Mouse (Mus musculus): ENCODE results near the gene Ntn1. TPM values are rescaled to one million over a fixed set of nuclear protein-coding genes. Genes with fewer than 3 reads are reported as not detected.

Gene Ntn1
- polyA plus RNA-seq, 1 experiment from 2014 or later = 17.7 TPM

- H3K4me1 ChIP-seq (ENCODE audit: control insufficient read depth, insufficient read depth, low read length) = peaks cover 19% of the 10 kb centered on the region
- no peak overlapping the region for H3K4me2 ChIP-seq (ENCODE audit: low read depth, low read length)
- peaks cover 26% of the 10 kb centered on the region for H3K27me3 ChIP-seq (ENCODE audit: control insufficient read depth, insufficient read depth, low read length)
- no peak overlapping the region for H3K9ac ChIP-seq (ENCODE audit: low read length)
- ATAC-seq (replicated peaks; ENCODE audit: extremely low read depth, insufficient read depth, low FRiP score) = no peak
- H3K27ac ChIP-seq (ENCODE audit: low read length) = no peak overlapping the region
- H3K9me3 ChIP-seq (replicated peaks; ENCODE audit: control insufficient read depth, low read length) = no peaks in the 10 kb centered on the region
- H3K36me3 ChIP-seq (ENCODE audit: control insufficient read depth, insufficient read depth) = no peaks in the 10 kb centered on the region
- no peak overlapping the region for H3K4me3 ChIP-seq (ENCODE audit: low read length)
- 88% methylated on average over 1 of the region's 1 CpGs for WGBS
Observed at GRCm38 (mm10) chr11:68381833-68382232, 18.8 kb downstream of the Ntn1 start.

- H3K27ac ChIP-seq (ENCODE audit: low read length) = no peak overlapping the region
- 75% methylated on average over 9 of the region's 9 CpGs for WGBS
- H3K36me3 ChIP-seq (ENCODE audit: control insufficient read depth, insufficient read depth) = no peaks in the 10 kb centered on the region
- H3K4me2 ChIP-seq (ENCODE audit: low read depth, low read length) = no peak overlapping the region
- peaks cover 19% of the 10 kb centered on the region for H3K4me1 ChIP-seq (ENCODE audit: control insufficient read depth, insufficient read depth, low read length)
- H3K9me3 ChIP-seq (replicated peaks; ENCODE audit: control insufficient read depth, low read length) = no peaks in the 10 kb centered on the region
- no peak overlapping the region for H3K9ac ChIP-seq (ENCODE audit: low read length)
- H3K27me3 ChIP-seq (ENCODE audit: control insufficient read depth, insufficient read depth, low read length) = peaks cover 26% of the 10 kb centered on the region
- no peak overlapping the region for H3K4me3 ChIP-seq (ENCODE audit: low read length)
- no peak for ATAC-seq (replicated peaks; ENCODE audit: extremely low read depth, insufficient read depth, low FRiP score)
Observed at GRCm38 (mm10) chr11:68381318-68381717, 19.3 kb downstream of the Ntn1 start.

- no peaks in the 10 kb centered on the region for H3K9me3 ChIP-seq (replicated peaks; ENCODE audit: control insufficient read depth, low read length)
- H3K36me3 ChIP-seq (ENCODE audit: control insufficient read depth, insufficient read depth) = no peaks in the 10 kb centered on the region
- 0 out of 2 replicates have a peak overlapping the region, but pooled peaks have one; percentile 7 for H3K27ac ChIP-seq (ENCODE audit: low read length)
- peaks cover 12% of the 10 kb centered on the region for H3K4me1 ChIP-seq (ENCODE audit: control insufficient read depth, insufficient read depth, low read length)
- H3K4me3 ChIP-seq (ENCODE audit: low read length) = no peak overlapping the region
- H3K9ac ChIP-seq (ENCODE audit: low read length) = no peak overlapping the region
- ATAC-seq (replicated peaks; ENCODE audit: extremely low read depth, insufficient read depth, low FRiP score) = 0 out of 2 replicates have a peak, but pooled peaks have one; percentile 28
- peaks cover 19% of the 10 kb centered on the region for H3K27me3 ChIP-seq (ENCODE audit: control insufficient read depth, insufficient read depth, low read length)
- peak overlapping the region; percentile 9; the same call in 1 of the 2 replicates for H3K4me2 ChIP-seq (ENCODE audit: low read depth, low read length)
- 29% methylated on average over 16 of the region's 16 CpGs for WGBS
Observed at GRCm38 (mm10) chr11:68378946-68379764, 21.5 kb downstream of the Ntn1 start.

GRCm38 (mm10) chr11:68378419-68378818 is 22.2 kb downstream of the Ntn1 start:
- WGBS = 47% methylated on average over 5 of the region's 5 CpGs
- ATAC-seq (replicated peaks; ENCODE audit: extremely low read depth, insufficient read depth, low FRiP score) = no peak

GRCm38 (mm10) chr11:68373105-68373504 is 27.5 kb downstream of the Ntn1 start:
- no peaks in the 10 kb centered on the region for H3K36me3 ChIP-seq (ENCODE audit: control insufficient read depth, insufficient read depth)
- H3K9ac ChIP-seq (ENCODE audit: low read length) = no peak overlapping the region
- 63% methylated on average over 10 of the region's 10 CpGs for WGBS
- no peak for ATAC-seq (replicated peaks; ENCODE audit: extremely low read depth, insufficient read depth, low FRiP score)
- H3K27me3 ChIP-seq (ENCODE audit: control insufficient read depth, insufficient read depth, low read length) = no peaks in the 10 kb centered on the region
- H3K9me3 ChIP-seq (replicated peaks; ENCODE audit: control insufficient read depth, low read length) = no peaks in the 10 kb centered on the region
- no peak overlapping the region for H3K4me2 ChIP-seq (ENCODE audit: low read depth, low read length)
- H3K27ac ChIP-seq (ENCODE audit: low read length) = no peak overlapping the region
- peaks cover 20% of the 10 kb centered on the region for H3K4me1 ChIP-seq (ENCODE audit: control insufficient read depth, insufficient read depth, low read length)
- no peak overlapping the region for H3K4me3 ChIP-seq (ENCODE audit: low read length)

More at GRCm38 (mm10) chr11:68378419-68378818, 22.2 kb downstream of the Ntn1 start:
- H3K27me3 ChIP-seq (ENCODE audit: control insufficient read depth, insufficient read depth, low read length) = peaks cover 16% of the 10 kb centered on the region
- H3K9ac ChIP-seq (ENCODE audit: low read length) = no peak overlapping the region
- H3K27ac ChIP-seq (ENCODE audit: low read length) = no peak overlapping the region
- no peaks in the 10 kb centered on the region for H3K36me3 ChIP-seq (ENCODE audit: control insufficient read depth, insufficient read depth)
- peaks cover 16% of the 10 kb centered on the region for H3K4me1 ChIP-seq (ENCODE audit: control insufficient read depth, insufficient read depth, low read length)
- no peaks in the 10 kb centered on the region for H3K9me3 ChIP-seq (replicated peaks; ENCODE audit: control insufficient read depth, low read length)
- no peak overlapping the region for H3K4me2 ChIP-seq (ENCODE audit: low read depth, low read length)
- H3K4me3 ChIP-seq (ENCODE audit: low read length) = no peak overlapping the region

GRCm38 (mm10) chr11:68371609-68372008 is 29.0 kb downstream of the Ntn1 start:
- H3K4me2 ChIP-seq (ENCODE audit: low read depth, low read length) = no peak overlapping the region
- no peak overlapping the region for H3K4me3 ChIP-seq (ENCODE audit: low read length)
- H3K9ac ChIP-seq (ENCODE audit: low read length) = no peak overlapping the region
- 83% methylated on average over 11 of the region's 11 CpGs for WGBS
- no peaks in the 10 kb centered on the region for H3K9me3 ChIP-seq (replicated peaks; ENCODE audit: control insufficient read depth, low read length)
- no peak for ATAC-seq (replicated peaks; ENCODE audit: extremely low read depth, insufficient read depth, low FRiP score)
- no peaks in the 10 kb centered on the region for H3K36me3 ChIP-seq (ENCODE audit: control insufficient read depth, insufficient read depth)
- H3K4me1 ChIP-seq (ENCODE audit: control insufficient read depth, insufficient read depth, low read length) = peaks cover 20% of the 10 kb centered on the region
- no peaks in the 10 kb centered on the region for H3K27me3 ChIP-seq (ENCODE audit: control insufficient read depth, insufficient read depth, low read length)
- no peak overlapping the region for H3K27ac ChIP-seq (ENCODE audit: low read length)

GRCm38 (mm10) chr11:68356901-68357300 is 43.7 kb downstream of the Ntn1 start:
- no peak overlapping the region for H3K4me2 ChIP-seq (ENCODE audit: low read depth, low read length)
- H3K27me3 ChIP-seq (ENCODE audit: control insufficient read depth, insufficient read depth, low read length) = no peaks in the 10 kb centered on the region
- H3K9ac ChIP-seq (ENCODE audit: low read length) = no peak overlapping the region
- 74% methylated on average over 8 of the region's 8 CpGs for WGBS
- H3K27ac ChIP-seq (ENCODE audit: low read length) = no peak overlapping the region
- no peaks in the 10 kb centered on the region for H3K9me3 ChIP-seq (replicated peaks; ENCODE audit: control insufficient read depth, low read length)
- H3K4me3 ChIP-seq (ENCODE audit: low read length) = no peak overlapping the region
- ATAC-seq (replicated peaks; ENCODE audit: extremely low read depth, insufficient read depth, low FRiP score) = no peak
- H3K36me3 ChIP-seq (ENCODE audit: control insufficient read depth, insufficient read depth) = no peaks in the 10 kb centered on the region
- peaks cover 8% of the 10 kb centered on the region for H3K4me1 ChIP-seq (ENCODE audit: control insufficient read depth, insufficient read depth, low read length)

GRCm38 (mm10) chr11:68355561-68355960 is 45.1 kb downstream of the Ntn1 start:
- Histone ChIP-seq H3K4me2 (ENCODE audit: low read depth, low read length) (no peak overlapping the region), H3K4me1 (ENCODE audit: control insufficient read depth, insufficient read depth, low read length) (peaks cover 10% of the 10 kb centered on the region), H3K27me3 (ENCODE audit: control insufficient read depth, insufficient read depth, low read length) (no peaks in the 10 kb centered on the region), H3K9ac (ENCODE audit: low read length) (no peak overlapping the region), H3K4me3 (ENCODE audit: low read length) (no peak overlapping the region), H3K36me3 (ENCODE audit: control insufficient read depth, insufficient read depth) (no peaks in the 10 kb centered on the region), H3K9me3 (replicated peaks; ENCODE audit: control insufficient read depth, low read length) (no peaks in the 10 kb centered on the region), H3K27ac (ENCODE audit: low read length) (no peak overlapping the region)
- WGBS = 54% methylated on average over 8 of the region's 8 CpGs
- no peak for ATAC-seq (replicated peaks; ENCODE audit: extremely low read depth, insufficient read depth, low FRiP score)

- Histone ChIP-seq H3K9ac (ENCODE audit: low read length) (no peak overlapping the region), H3K36me3 (ENCODE audit: control insufficient read depth, insufficient read depth) (no peaks in the 10 kb centered on the region), H3K4me3 (ENCODE audit: low read length) (no peak overlapping the region), H3K9me3 (replicated peaks; ENCODE audit: control insufficient read depth, low read length) (no peaks in the 10 kb centered on the region), H3K4me2 (ENCODE audit: low read depth, low read length) (no peak overlapping the region), H3K27me3 (ENCODE audit: control insufficient read depth, insufficient read depth, low read length) (no peaks in the 10 kb centered on the region), H3K27ac (ENCODE audit: low read length) (no peak overlapping the region), H3K4me1 (ENCODE audit: control insufficient read depth, insufficient read depth, low read length) (peaks cover 10% of the 10 kb centered on the region)
- ATAC-seq (replicated peaks; ENCODE audit: extremely low read depth, insufficient read depth, low FRiP score) = no peak
- WGBS = 69% methylated on average over 3 of the region's 3 CpGs
Observed at GRCm38 (mm10) chr11:68354848-68355247, 45.8 kb downstream of the Ntn1 start.

All from heart, embryonic 16.5 days (tissue).